Mouse (Mus musculus) kidney, postnatal 10 days (tissue): ENCODE measurements around the gene Celsr1.
A peak's percentile ranks its signal among the peaks of the same experiment; 100 is the strongest.
"Not testable (repeated sequence)": the region's sequence is repeated elsewhere in the genome, so short reads cannot be mapped to it uniquely, and the experiment has no call there.

ENCODE experiments used
- DNase-seq: peaks from one replicate; pipeline ENCODE4 v3.0.0; 2021; ENCODE audit warnings: mixed read lengths

The Celsr1 gene

GRCm38 (mm10) chr15:86064191-86064849 is 30.7 kb upstream of the Celsr1 start:
- DNase-seq, result no peak

- DNase-seq, result no peak
These were observed 28.4 kb upstream of the Celsr1 start for GRCm38 (mm10) chr15:86061848-86062481.

GRCm38 (mm10) chr15:86061221-86061620 is 27.6 kb upstream of the Celsr1 start:
- no peak for DNase-seq

- no peak for DNase-seq
These were observed 27.0 kb upstream of the Celsr1 start for GRCm38 (mm10) chr15:86060581-86060980.

GRCm38 (mm10) chr15:86059835-86060380 is 26.3 kb upstream of the Celsr1 start:
- DNase-seq, result no peak

GRCm38 (mm10) chr15:86058931-86059834 is 25.6 kb upstream of the Celsr1 start:
- peak; percentile 65 for DNase-seq

GRCm38 (mm10) chr15:86058394-86058915 is 24.9 kb upstream of the Celsr1 start:
- DNase-seq, result peak; percentile 93

- no peak for DNase-seq
These were observed 24.3 kb upstream of the Celsr1 start for GRCm38 (mm10) chr15:86057908-86058307.

GRCm38 (mm10) chr15:86057413-86057812 is 23.8 kb upstream of the Celsr1 start, which contains the start of gene Gramd4:
Gramd4 (plus strand) TSS chr15:86057695.
- no peak for DNase-seq

- DNase-seq, result no peak
These were observed 22.7 kb upstream of the Celsr1 start for GRCm38 (mm10) chr15:86056221-86056760.

GRCm38 (mm10) chr15:86054861-86055260 is 21.3 kb upstream of the Celsr1 start:
- DNase-seq, result not testable (repeated sequence)

GRCm38 (mm10) chr15:86053890-86054536 is 20.4 kb upstream of the Celsr1 start:
- DNase-seq, result peak; percentile 91

- no peak for DNase-seq
These were observed 18.4 kb upstream of the Celsr1 start for GRCm38 (mm10) chr15:86051878-86052478.

- no peak for DNase-seq
These were observed 17.6 kb upstream of the Celsr1 start for GRCm38 (mm10) chr15:86051152-86051551.

- DNase-seq, result no peak
These were observed 16.7 kb upstream of the Celsr1 start for GRCm38 (mm10) chr15:86050170-86050743.

GRCm38 (mm10) chr15:86049510-86049909 is 15.9 kb upstream of the Celsr1 start:
- no peak for DNase-seq

- no peak for DNase-seq
These were observed 8.8 kb upstream of the Celsr1 start for GRCm38 (mm10) chr15:86042364-86042763.

GRCm38 (mm10) chr15:86041421-86041820 is 7.8 kb upstream of the Celsr1 start:
- DNase-seq, result no peak

GRCm38 (mm10) chr15:86038802-86039201 is 5.2 kb upstream of the Celsr1 start:
- DNase-seq, result peak; percentile 75

GRCm38 (mm10) chr15:86035913-86036312 is 2.3 kb upstream of the Celsr1 start:
- no peak for DNase-seq

GRCm38 (mm10) chr15:86034781-86035360 is 1.3 kb upstream of the Celsr1 start:
- peak; percentile 49 for DNase-seq
